Mouse (Mus musculus): ENCODE results near the gene Stat4. TPM values are rescaled to one million over a fixed set of nuclear protein-coding genes. Genes with fewer than 3 reads are reported as not detected.

Stat4 gene
- total RNA-seq (2021): 1 to 10 TPM; 3.8 to 4.7 TPM

DNA sequence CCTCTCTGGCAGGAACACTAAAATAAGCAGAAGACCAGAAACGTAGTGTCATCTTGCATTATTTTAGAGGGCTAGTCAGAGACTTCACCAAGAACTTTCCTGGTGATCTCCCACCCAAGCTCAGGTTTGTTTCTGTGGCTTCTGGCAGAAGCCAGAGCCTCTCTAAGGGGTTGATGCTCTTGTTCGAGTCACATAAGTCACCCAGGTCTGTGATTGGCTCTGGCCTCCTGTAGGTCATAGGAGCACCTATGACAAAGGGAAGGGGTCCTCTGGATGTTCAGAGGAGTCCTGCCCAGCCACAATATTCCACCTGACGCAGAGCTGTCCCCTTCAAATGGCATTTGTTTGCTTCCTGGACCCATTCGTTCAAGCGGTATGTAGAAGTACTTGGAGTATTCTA is at the start of gene Stat4:
Gene Stat4 (plus strand): TSS at position 301 of the 400 bp plus-strand sequence.
- intact Hi-C loops (cut with DNase I): no loop called here

DNA sequence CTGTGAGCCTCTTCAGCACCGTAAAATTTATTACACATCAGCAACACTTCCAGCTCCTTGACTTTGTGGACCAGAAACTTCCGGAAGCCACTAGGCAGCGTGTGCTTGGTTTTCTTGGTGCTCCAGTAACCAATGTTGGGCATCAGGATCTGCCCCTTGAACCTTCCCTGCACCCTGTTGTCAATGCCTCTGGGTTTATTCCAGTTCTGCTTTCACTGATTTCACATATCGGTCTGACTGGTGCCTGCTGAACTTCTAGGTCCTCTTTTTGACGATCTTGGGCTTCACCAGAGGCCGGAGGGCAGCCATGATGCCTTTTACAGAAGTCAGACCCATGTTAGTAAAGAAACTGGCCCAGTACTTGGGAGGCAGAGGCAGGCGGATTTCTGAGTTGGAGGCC is 48.6 kb upstream of the Stat4 start:
- intact Hi-C loops (cut with DNase I): no loop called here
- no peak for DNase-seq

More for the DNA sequence above, at the start of gene Stat4:
- no peak for DNase-seq

DNA sequence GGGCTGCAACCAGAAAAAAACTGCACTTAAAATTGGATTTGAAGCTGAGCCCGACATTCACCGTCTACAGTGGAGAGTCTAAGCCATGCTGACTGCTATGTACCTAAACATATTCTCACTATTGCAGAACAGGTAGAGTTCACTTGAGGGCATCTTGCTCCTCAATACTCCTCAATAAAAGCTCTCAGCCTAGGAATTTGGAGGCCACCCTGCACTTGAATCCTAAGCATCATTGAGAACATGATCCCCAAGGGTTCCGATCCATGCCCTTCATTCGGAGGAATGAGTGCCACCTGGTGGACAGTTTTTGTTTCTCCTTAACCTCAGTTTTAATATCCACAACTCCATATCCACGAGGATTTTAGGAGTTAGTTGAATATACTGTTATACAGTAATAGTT is 42.2 kb upstream of the Stat4 start:
- peak; percentile 35 for DNase-seq
- intact Hi-C loops (cut with DNase I): loop anchor here (10.0 kb wide), 1 partner anchor 270 kb away; no protein-coding TSS in a partner anchor

DNA sequence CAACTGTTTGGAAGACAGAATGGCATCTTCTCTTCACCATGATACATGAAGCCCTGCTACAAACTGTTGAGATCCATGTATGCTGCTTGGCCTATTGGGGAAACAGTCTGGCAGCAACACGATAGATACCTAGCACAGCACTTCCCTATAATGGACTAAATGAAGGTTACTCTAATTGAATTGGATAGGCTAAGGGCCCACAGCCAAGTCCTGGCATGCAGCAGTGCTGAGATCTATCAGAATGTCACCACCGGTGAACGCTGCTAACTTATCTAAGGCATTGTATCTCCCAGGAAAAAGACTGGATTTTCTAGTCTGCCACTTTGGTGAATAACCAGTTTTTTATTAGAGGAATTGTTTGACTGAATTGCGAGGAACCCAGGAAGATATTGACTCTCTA is 39.8 kb upstream of the Stat4 start:
- intact Hi-C loops (cut with DNase I): loop anchor here (10.0 kb wide), 1 partner anchor 272 kb away; no protein-coding TSS in a partner anchor
- DNase-seq: peak; percentile 45

DNA sequence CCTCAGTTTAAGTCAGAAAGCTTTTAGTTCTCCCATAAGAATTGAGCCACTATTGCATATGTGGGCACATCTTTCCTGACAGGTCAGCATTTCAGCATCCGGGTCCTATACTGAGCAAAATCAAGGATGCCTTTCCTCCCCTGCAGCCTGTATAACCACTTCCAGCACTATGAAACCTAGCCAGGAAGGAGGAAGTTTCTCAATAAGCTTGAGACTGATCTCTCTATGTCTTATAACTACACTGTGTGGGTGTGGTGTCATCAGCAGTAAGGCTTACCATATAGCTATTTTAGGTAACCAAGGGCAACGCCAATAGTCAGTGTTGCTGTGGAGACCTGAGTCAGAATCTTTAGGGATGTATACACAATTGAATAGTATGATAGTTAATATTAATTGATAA is 22.3 kb upstream of the Stat4 start:
- DNase-seq: no peak
- intact Hi-C loops (cut with DNase I): no loop called here

DNA sequence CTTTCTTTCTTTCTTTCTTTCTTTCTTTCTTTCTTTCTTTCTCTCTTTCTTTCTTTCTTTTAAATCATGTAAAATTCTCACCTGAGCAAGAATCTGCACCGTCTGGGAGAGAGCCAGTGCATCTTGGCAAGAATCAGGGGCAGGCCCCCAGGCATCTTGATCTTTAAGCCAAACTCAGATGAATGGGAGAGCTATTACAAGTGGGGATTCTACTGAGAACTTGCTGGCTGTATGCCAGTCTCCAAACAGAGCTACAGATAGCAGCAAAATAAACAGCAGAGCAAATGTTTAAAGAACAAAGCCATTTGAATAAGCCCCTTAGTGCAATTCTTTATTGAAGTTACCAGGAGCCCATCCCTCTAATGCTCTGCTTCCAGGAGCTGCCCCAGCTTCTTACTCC is 18.0 kb upstream of the Stat4 start:
- DNase-seq: peak; percentile 62
- intact Hi-C loops (cut with DNase I): no loop called here

DNA sequence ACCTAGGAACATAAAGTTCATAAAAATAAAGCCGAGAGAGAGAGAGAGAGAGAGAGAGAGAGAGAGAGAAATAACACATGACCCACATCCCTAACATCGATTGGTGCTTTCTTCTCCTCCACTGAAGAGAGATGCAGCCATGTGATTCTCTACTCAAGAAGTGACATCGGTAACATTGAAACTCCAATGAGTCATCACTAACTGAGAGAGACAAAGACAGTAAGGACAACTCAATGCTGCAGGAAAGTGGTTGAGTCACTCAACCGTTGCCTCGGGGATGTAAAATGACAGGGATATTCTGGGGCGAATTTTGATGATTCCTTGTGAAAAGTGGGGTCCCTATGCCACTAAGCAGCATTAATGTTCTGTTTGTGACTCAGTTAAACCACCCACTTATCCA is 16.8 kb upstream of the Stat4 start:
- no peak for DNase-seq
- intact Hi-C loops (cut with DNase I): no loop called here

DNA sequence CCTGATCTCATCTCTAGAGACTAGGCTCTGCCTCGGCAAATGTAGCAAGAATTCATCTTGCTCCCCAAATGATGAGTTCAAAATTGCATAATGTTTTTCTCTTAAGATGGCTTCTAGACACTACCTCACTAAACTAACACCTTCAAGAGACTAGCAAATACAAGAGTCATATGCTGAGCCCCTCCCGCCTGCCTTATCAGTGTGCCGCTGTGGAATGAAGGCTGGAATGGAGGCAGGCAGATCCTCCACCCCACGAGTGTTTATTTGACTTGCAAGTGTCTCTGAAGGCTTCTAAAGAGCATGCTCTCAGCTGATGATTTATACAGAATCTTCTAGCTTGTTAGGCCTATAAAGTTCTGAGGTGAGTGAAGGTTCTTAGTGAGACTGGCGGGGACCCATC is 11.4 kb upstream of the Stat4 start:
- intact Hi-C loops (cut with DNase I): no loop called here
- DNase-seq: no peak

DNA sequence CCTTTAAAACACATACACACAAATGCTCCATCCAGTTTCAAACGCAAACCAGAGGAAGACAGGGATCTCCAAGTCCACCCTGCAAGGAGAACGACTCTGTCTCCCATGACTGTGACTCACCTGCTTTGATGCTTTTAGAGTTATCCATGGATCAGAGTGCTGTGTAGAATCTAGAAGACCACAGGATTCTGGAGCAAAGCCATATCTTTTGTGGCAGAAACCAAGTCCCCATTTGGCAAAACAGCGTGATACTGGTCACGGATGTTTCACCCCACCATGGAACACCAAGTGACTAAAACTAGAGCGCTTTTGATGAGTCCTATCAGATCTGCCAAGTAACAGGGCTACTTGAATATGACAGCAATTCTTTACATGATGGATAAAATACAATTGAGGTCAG is 7.9 kb upstream of the Stat4 start:
- intact Hi-C loops (cut with DNase I): no loop called here
- peak; percentile 26 for DNase-seq

DNA sequence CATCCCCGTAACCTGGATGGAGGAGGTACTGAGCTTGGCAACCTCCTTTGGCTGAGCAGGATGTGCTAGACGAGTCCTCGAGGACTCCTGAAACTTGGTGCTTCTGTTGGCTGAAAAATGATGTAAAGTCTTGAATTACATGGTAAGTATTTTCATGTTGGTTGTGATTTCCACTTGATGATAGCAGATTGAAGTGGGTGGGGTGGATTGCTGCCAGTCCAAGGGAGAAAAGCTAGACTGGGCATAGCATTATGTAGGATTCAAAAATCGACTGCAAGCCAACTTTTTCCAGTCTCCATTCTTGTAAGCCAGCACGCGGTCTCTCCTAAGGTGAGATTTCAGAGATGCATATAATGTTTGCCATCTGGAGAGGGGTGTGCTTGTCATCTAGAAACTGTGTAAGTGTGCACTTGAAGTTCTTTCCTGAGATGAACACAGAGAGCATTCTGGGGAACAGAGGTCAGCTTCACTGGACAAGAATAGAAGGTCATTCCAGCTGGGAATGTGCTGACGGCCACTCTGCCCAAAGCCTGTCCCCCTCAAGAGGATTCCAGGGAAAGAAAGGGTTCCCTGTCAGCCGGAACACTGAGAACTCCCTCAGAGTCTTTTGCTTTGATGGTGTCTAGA is 5.1 kb downstream of the Stat4 start:
- no peak for DNase-seq
- intact Hi-C loops (cut with DNase I): no loop called here

DNA sequence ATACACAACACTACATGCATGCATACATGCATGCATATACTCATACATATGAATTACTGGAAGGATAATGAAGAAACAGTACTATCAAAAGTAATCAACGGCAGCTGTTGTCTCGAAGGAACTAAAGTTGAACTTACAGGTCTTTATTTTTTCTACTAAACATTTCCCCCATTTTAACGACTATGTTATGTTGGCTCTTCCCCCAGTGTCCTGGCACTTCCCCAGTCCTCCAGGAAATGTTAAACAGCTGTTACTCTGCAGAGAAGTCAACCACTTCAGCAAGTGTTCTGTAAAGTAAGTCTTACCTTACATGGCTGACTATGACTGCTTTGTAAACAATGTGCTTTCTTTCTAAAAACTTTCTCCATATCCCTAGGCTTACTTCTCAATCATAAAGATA is 9.1 kb downstream of the Stat4 start:
- no peak for DNase-seq
- intact Hi-C loops (cut with DNase I): no loop called here

DNA sequence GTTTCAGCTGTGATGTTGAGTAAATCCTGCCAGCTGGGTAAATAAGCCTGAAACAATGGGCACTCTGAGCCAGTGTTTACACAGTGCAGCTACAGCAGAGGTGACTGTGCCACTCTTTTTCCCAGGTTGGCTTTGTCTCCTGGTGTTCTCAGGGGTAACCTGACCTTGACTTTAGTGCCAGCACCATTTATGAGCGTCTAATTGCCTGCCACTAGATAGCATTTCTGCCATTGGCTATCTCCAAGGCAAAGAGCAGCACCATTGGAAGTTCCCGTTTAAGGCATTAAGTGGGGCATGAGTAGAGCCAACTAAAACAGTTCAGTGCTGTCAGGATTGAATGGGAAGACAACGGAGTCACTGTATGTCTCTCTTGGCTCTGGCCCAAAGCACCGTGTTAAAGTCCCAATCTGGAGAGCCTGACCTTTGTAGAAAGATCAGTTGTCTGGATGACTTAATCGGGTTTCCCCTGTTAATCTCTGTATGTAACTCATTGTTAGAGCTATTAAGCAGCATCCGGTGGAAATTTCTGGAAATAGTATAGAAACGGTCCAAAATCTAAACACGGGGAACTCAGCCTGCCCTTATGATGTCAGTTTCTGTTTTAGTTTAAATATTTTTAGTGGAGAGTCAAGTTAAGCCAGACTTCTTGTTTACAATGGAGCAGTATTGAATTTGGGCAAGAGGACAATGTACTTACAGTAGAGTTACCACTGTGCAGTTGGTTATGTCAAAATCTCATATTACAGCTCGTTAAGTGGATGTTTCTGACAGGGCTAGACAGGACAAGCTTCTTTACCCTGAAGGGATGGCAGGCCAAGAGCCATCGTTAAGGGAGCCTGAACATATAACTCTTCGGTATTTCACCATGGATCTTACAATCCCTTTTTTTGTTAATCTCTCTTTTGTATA is 10.1 kb downstream of the Stat4 start:
- intact Hi-C loops (cut with DNase I): no loop called here
- peak; percentile 20 for DNase-seq

DNA sequence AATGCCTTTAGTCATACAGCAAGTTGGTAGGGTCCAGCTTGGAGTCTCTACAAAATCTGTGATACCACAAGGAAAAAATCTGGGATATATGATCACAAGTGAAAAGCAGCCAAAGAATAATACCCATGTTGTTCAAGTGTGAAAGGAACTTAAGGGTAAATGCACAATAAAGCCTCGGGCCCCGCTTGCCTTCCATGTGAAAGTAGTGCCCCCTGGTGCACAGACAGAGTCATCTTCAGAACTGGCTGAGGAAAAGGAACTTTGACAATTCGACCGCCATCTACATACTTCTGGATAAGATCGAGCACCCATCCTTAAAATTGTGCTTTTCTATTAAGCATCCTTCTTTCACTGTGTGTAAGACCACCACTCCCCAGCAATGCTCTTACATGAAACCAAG is 11.6 kb downstream of the Stat4 start:
- intact Hi-C loops (cut with DNase I): no loop called here

DNA sequence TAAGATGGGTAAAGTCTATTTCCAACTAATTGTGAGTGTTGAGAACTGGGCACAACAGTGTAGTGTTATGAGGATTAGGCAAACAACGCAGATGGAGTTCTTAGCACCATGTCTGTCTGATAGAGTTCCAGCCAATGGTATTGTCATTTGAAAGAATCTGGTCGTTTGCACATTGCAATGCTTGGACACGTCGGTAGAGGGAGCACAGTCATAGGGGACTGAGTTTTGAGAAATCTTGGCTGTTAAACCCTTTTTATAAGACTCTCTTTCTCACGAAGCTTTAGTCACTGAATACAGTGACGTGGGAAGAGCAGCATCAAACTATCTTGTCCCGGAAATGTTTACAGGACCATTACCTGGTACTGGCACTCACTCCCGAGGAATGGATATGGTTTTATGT is 17.1 kb downstream of the Stat4 start:
- intact Hi-C loops (cut with DNase I): loop anchor here (5.0 kb wide), 1 partner anchor 93 kb away; no protein-coding TSS in a partner anchor
- DNase-seq: peak; percentile 72

More for the DNA sequence above, 11.6 kb downstream of the Stat4 start:
- peak; percentile 56 for DNase-seq

DNA sequence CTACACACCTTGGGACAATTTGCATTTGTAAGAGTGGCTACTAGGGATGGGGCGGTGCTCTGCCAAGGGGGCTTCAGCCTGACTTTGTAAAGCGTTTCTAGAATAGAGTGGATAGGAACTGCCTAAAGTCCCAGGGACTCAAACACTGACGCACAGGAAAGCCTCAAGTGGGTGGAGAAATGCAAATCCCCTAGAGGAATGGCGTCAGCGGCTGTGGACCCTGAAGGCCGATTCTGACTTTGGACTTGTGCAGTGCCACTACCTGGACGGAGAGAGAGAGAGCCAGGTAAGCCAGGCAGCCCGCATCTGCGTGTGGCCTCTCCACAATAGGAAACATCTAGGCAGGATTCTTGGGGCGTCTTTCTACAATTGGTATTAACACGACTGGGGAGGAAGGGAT is 21.5 kb downstream of the Stat4 start:
- intact Hi-C loops (cut with DNase I): loop anchor here (5.0 kb wide), 1 partner anchor 79 kb away; no protein-coding TSS in a partner anchor
- no peak for DNase-seq

DNA sequence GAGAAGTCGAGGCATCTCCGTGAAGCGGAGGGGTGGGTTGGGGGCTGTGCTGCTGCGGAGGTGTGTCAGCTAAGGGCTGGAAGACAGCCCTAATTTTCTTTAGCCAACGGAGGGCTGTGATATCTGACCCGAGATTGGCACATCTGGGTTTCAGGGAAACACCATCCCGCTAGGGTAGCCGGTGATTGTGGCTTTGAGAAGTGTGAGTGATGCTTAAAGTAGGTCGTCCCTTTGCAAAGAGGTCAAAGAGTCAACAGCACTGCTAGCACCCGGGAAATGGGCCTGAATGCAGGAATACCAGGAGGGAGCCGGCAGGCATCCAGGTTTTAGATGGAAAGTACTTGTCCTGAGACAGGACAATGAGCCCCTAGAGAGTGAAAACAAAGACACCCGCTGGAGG is 22.0 kb downstream of the Stat4 start:
- intact Hi-C loops (cut with DNase I): loop anchor here (5.0 kb wide), 1 partner anchor 78 kb away; no protein-coding TSS in a partner anchor

DNA sequence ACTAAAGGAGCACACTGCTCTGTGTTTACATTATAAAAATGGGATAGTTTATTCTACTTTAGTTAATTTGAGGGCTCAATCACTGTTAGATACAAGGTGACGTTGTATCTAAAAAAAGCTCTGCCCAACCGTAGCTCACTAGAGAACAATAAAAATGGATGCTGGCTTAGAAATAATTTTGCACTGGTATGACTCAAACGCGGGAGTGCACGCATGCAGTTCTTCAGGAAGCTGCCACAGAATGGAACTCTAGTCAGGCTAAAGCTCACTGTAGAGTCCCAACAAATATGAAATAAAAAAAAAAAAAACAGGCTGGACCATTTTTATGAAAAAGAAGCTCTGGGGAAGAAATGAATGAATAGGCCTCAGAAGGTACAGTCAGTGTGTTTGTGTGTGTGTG is 23.8 kb downstream of the Stat4 start:
- intact Hi-C loops (cut with DNase I): no loop called here
- no peak for DNase-seq

More for the DNA sequence above, 22.0 kb downstream of the Stat4 start:
- no peak for DNase-seq

DNA sequence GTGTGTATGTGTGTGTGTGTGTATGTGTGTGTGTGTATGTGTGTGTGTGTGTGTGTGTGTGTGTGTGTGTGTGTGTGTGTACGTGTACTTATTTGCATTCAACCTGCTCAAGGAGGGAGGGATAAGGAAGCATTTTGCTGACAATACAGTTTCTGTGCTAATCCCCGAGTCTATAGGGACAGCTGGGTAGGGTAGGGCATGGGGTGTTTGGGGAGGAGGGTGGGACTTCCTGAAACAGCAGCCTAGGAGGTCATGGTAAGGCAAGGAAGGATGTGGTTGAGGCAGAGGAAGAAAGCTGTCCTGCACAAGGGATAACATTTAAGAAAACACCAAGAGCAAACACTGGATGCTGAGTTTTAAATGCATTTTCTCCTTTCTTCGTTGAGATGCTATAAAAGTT is 24.3 kb downstream of the Stat4 start:
- no peak for DNase-seq
- intact Hi-C loops (cut with DNase I): no loop called here

DNA sequence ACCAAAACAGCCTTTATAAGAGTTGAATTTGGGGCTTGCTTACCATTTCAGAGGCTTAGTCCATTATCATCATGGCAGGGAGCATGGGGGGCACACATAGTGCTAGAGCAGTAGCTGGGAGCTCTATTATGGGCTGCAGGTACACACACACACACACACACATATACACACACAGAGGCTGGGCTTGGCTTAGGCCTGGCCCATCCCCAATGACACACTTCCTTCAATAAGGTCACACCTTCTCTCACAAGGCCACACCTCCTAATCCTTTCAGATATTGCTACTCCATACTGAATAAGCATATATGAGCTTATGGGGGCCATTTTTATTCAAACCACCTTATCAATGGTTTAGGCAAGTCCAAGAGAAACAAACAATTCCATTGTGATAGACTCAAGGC is 25.3 kb downstream of the Stat4 start:
- DNase-seq: no peak
- intact Hi-C loops (cut with DNase I): no loop called here

DNA sequence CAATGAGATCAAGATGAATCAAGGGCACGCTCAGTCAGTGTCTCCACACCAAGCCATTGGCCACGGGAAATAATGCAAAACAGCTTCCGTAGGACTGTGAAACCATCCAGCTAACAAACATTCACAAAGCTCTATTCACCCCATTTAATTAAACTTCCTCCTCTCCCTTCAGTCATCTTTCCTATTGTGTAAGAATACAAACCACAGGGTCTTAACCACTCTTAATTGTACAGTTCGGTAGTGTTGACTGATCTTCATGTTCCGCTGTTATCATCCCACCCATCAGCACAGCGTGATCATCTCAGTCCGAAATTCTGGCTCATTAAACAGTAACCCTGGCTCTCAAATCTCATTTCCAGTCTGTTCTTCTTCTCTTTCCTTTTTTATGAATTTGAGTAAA is 25.8 kb downstream of the Stat4 start:
- intact Hi-C loops (cut with DNase I): no loop called here

DNA sequence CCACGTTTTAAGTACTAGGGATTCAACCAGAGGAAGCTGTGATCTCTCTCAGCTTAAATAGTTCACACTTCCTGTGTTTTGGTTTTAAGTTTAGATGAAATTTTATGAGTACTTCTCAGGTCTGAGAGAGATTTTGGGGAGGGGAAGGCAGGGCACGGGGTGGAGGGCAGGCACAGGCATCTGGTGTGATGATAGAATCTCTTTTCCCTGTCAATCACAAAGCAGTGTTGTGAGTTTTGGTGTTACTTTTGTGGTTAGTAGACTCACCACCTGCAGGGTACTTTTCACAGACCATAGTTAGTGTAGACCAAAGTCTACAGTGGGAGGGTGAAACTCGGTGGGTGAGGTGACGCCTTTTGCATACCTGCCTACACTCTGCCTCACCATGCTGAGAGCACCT is 32.7 kb downstream of the Stat4 start:
- DNase-seq: no peak
- intact Hi-C loops (cut with DNase I): no loop called here

More for the DNA sequence above, 25.8 kb downstream of the Stat4 start:
- no peak for DNase-seq
